Mouse (Mus musculus) thymus, adult 2 months (tissue): ENCODE measurements around the gene Gm9747.

Experiments used
- CTCF ChIP-seq: fragments of 200-500 bp; IDR thresholded peaks from 2 replicates; pipeline ENCODE4 v1.5.1; 2012; ENCODE audit warnings: mild to moderate bottlenecking, control low read depth, low read length, moderate library complexity, borderline replicate concordance; ENCODE audit not compliant: control insufficient read depth, poor library complexity, insufficient read depth; ENCODE audit errors: extremely low read depth
- POLR2A ChIP-seq: fragments of 200-500 bp; IDR thresholded peaks from 2 replicates; pipeline ENCODE4 v1.6.1; 2012; ENCODE audit warnings: mild to moderate bottlenecking, low read length, control low read depth, moderate library complexity; ENCODE audit not compliant: control insufficient read depth, poor library complexity, insufficient read depth; ENCODE audit errors: extremely low read depth

- TF ChIP-seq CTCF (no peak), POLR2A (no peak)
These were observed 28.7 kb downstream of the Gm9747 start for GRCm38 (mm10) chr1:82261638-82262037.
